Mouse (Mus musculus): ENCODE data around the gene Tbata.

Tbata gene

GRCm38 (mm10) chr10:61158594-61158993, 13.2 kb upstream of the Tbata start:
- in situ Hi-C loops (cut with MboI; ENCODE audit: unreplicated experiment in 2 of 2): loop anchor here in 1 of 2 experiments (10.0 kb wide), 1 partner anchor 104 kb away; no protein-coding TSS in a partner anchor

GRCm38 (mm10) chr10:61160089-61160488, 11.7 kb upstream of the Tbata start:
- in situ Hi-C loops (cut with MboI; ENCODE audit: unreplicated experiment in 2 of 2): loop anchor here in 1 of 2 experiments (10.0 kb wide), 1 partner anchor 375 kb away; no protein-coding TSS in a partner anchor

GRCm38 (mm10) chr10:61160671-61161070, 11.1 kb upstream of the Tbata start:
- in situ Hi-C loops (cut with MboI; ENCODE audit: unreplicated experiment in 2 of 2): loop anchor here in 1 of 2 experiments (10.0 kb wide), 1 partner anchor 376 kb away; no protein-coding TSS in a partner anchor

- in situ Hi-C loops (cut with MboI; ENCODE audit: unreplicated experiment in 2 of 2): loop anchor here in 1 of 2 experiments (10.0 kb wide), 1 partner anchor 378 kb away; no protein-coding TSS in a partner anchor
Observed at GRCm38 (mm10) chr10:61162366-61162765, 9.4 kb upstream of the Tbata start.

GRCm38 (mm10) chr10:61167333-61168096, 4.2 kb upstream of the Tbata start:
- in situ Hi-C loops (cut with MboI; ENCODE audit: unreplicated experiment in 2 of 2): loop anchor here in 1 of 2 experiments (10.0 kb wide), 1 partner anchor 383 kb away; no protein-coding TSS in a partner anchor

GRCm38 (mm10) chr10:61168393-61168792, 3.4 kb upstream of the Tbata start:
- in situ Hi-C loops (cut with MboI; ENCODE audit: unreplicated experiment in 2 of 2): loop anchor here in 1 of 2 experiments (10.0 kb wide), 1 partner anchor 384 kb away; no protein-coding TSS in a partner anchor

GRCm38 (mm10) chr10:61172496-61172895, 742 bp downstream of the Tbata start:
- in situ Hi-C loops (cut with MboI; ENCODE audit: unreplicated experiment in 2 of 2): no loop called here

GRCm38 (mm10) chr10:61174711-61175441, 3.1 kb downstream of the Tbata start:
- in situ Hi-C loops (cut with MboI; ENCODE audit: unreplicated experiment in 2 of 2): no loop called here

GRCm38 (mm10) chr10:61175442-61176204, 3.9 kb downstream of the Tbata start:
- in situ Hi-C loops (cut with MboI; ENCODE audit: unreplicated experiment in 2 of 2): no loop called here

- in situ Hi-C loops (cut with MboI; ENCODE audit: unreplicated experiment in 2 of 2): no loop called here
Observed at GRCm38 (mm10) chr10:61176221-61176790, 4.6 kb downstream of the Tbata start.

GRCm38 (mm10) chr10:61177751-61178150, 6.0 kb downstream of the Tbata start:
- in situ Hi-C loops (cut with MboI; ENCODE audit: unreplicated experiment in 2 of 2): no loop called here

- in situ Hi-C loops (cut with MboI; ENCODE audit: unreplicated experiment in 2 of 2): no loop called here
Observed at GRCm38 (mm10) chr10:61178687-61179086, 6.9 kb downstream of the Tbata start.

- in situ Hi-C loops (cut with MboI; ENCODE audit: unreplicated experiment in 2 of 2): no loop called here
Observed at GRCm38 (mm10) chr10:61179927-61180326, 8.2 kb downstream of the Tbata start.

- in situ Hi-C loops (cut with MboI; ENCODE audit: unreplicated experiment in 2 of 2): no loop called here
Observed at GRCm38 (mm10) chr10:61187001-61187400, 15.2 kb downstream of the Tbata start.

GRCm38 (mm10) chr10:61188010-61188409, 16.3 kb downstream of the Tbata start:
- in situ Hi-C loops (cut with MboI; ENCODE audit: unreplicated experiment in 2 of 2): no loop called here

GRCm38 (mm10) chr10:61194611-61195010, 22.9 kb downstream of the Tbata start:
- in situ Hi-C loops (cut with MboI; ENCODE audit: unreplicated experiment in 2 of 2): loop anchor here (5.0 kb wide), 3 partner anchors 138 to 468 kb away; no protein-coding TSS in a partner anchor

GRCm38 (mm10) chr10:61195216-61195615, 23.5 kb downstream of the Tbata start:
- in situ Hi-C loops (cut with MboI; ENCODE audit: unreplicated experiment in 2 of 2): loop anchor here (5.0 kb wide), 3 partner anchors 137 to 467 kb away; no protein-coding TSS in a partner anchor

- in situ Hi-C loops (cut with MboI; ENCODE audit: unreplicated experiment in 2 of 2): loop anchor here (5.0 kb wide), 3 partner anchors 136 to 466 kb away; no protein-coding TSS in a partner anchor
Observed at GRCm38 (mm10) chr10:61195718-61196291, 24.1 kb downstream of the Tbata start.

GRCm38 (mm10) chr10:61199566-61200213, 27.9 kb downstream of the Tbata start:
- in situ Hi-C loops (cut with MboI; ENCODE audit: unreplicated experiment in 2 of 2): loop anchor here (5.0 kb wide), 3 partner anchors 133 to 463 kb away; no protein-coding TSS in a partner anchor

Measured in v-Abl transformed pro-B cells (cell line).